Mouse (Mus musculus): ENCODE measurements around the gene Gm45717.
A peak's percentile ranks its signal among the peaks of the same experiment; 100 is the strongest.
"Not testable (repeated sequence)": the region's sequence is repeated elsewhere in the genome, so short reads cannot be mapped to it uniquely, and the experiment has no call there.

Gm45717 gene

GRCm38 (mm10) chr7:140955758-140956555, at the start of gene Gm45717, which contains the start of gene Ifitm2:
Gene Gm45717 (minus strand): TSS chr7:140955937.
Gene Ifitm2 (minus strand): TSS chr7:140955987.
- DNase-seq = peak; percentile 96

GRCm38 (mm10) chr7:141003248-141004010, 47.7 kb upstream of the Gm45717 start:
- DNase-seq = no peak

- no peak for DNase-seq
These were observed 45.4 kb upstream of the Gm45717 start for GRCm38 (mm10) chr7:141000881-141001708.

GRCm38 (mm10) chr7:140998853-140999700, 43.3 kb upstream of the Gm45717 start:
- no peak for DNase-seq

- no peak for DNase-seq
These were observed 42.1 kb upstream of the Gm45717 start for GRCm38 (mm10) chr7:140997817-140998216.

GRCm38 (mm10) chr7:140991117-140991689, 35.5 kb upstream of the Gm45717 start:
- no peak for DNase-seq

GRCm38 (mm10) chr7:140990622-140991021, 34.9 kb upstream of the Gm45717 start:
- DNase-seq = no peak

GRCm38 (mm10) chr7:140990185-140990584, 34.4 kb upstream of the Gm45717 start:
- DNase-seq = no peak

GRCm38 (mm10) chr7:140989022-140989421, 33.3 kb upstream of the Gm45717 start:
- no peak for DNase-seq

- DNase-seq = no peak
These were observed 31.7 kb upstream of the Gm45717 start for GRCm38 (mm10) chr7:140987182-140988138.

GRCm38 (mm10) chr7:140982971-140983370, 27.2 kb upstream of the Gm45717 start:
- no peak for DNase-seq

- DNase-seq = no peak
These were observed 26.0 kb upstream of the Gm45717 start for GRCm38 (mm10) chr7:140981704-140982103.

GRCm38 (mm10) chr7:140976720-140977119, 21.0 kb upstream of the Gm45717 start:
- DNase-seq = not testable (repeated sequence)

GRCm38 (mm10) chr7:140975465-140975864, 19.7 kb upstream of the Gm45717 start:
- DNase-seq = no peak

GRCm38 (mm10) chr7:140974940-140975339, 19.2 kb upstream of the Gm45717 start:
- no peak for DNase-seq

- DNase-seq = no peak
These were observed 17.8 kb upstream of the Gm45717 start for GRCm38 (mm10) chr7:140973396-140974165.

- peak; percentile 60 for DNase-seq
These were observed 15.9 kb upstream of the Gm45717 start for GRCm38 (mm10) chr7:140971479-140972171.

- DNase-seq = no peak
These were observed 15.2 kb upstream of the Gm45717 start for GRCm38 (mm10) chr7:140970931-140971330.

- DNase-seq = not testable (repeated sequence)
These were observed 13.0 kb upstream of the Gm45717 start for GRCm38 (mm10) chr7:140968710-140969109.

All from lung, postnatal 10 days (tissue).